Mouse (Mus musculus): ENCODE measurements around the gene Tk1. TPM values are rescaled to one million over a fixed set of nuclear protein-coding genes. Genes with fewer than 3 reads are reported as not detected.

Tk1 gene
- polyA plus RNA-seq, 1 experiment from 2014 or later, result 12.4 TPM

- H3K9ac ChIP-seq (replicated peaks; ENCODE audit: low read depth), result no peak overlapping the region
- no peak overlapping the region for H3K27ac ChIP-seq (ENCODE audit: low read length)
- no peak overlapping the region for H3K4me2 ChIP-seq (replicated peaks; ENCODE audit: low read depth, low read length)
- no peaks in the 10 kb centered on the region for H3K9me3 ChIP-seq (ENCODE audit: low read length)
- DNase-seq (ENCODE audit: low spot score) (no peak), ATAC-seq (no peak)
- no peak overlapping the region for H3K4me3 ChIP-seq (ENCODE audit: low read depth, low read length)
- H3K36me3 ChIP-seq (ENCODE audit: insufficient read depth, low read length), result no peaks in the 10 kb centered on the region
- H3K4me1 ChIP-seq (ENCODE audit: insufficient read depth, low read depth, low read length), result peaks cover 10% of the 10 kb centered on the region; the same call in 1 of the 2 replicates
- H3K27me3 ChIP-seq (replicated peaks; ENCODE audit: insufficient read depth, low read length), result no peaks in the 10 kb centered on the region
- TF ChIP-seq CTCF (IDR thresholded peaks at IDR 0.05), result no peak
- 68% methylated on average over 5 of the region's 5 CpGs for WGBS
Observed at GRCm38 (mm10) chr11:117871376-117871775, 45.5 kb upstream of the Tk1 start.

DNA sequence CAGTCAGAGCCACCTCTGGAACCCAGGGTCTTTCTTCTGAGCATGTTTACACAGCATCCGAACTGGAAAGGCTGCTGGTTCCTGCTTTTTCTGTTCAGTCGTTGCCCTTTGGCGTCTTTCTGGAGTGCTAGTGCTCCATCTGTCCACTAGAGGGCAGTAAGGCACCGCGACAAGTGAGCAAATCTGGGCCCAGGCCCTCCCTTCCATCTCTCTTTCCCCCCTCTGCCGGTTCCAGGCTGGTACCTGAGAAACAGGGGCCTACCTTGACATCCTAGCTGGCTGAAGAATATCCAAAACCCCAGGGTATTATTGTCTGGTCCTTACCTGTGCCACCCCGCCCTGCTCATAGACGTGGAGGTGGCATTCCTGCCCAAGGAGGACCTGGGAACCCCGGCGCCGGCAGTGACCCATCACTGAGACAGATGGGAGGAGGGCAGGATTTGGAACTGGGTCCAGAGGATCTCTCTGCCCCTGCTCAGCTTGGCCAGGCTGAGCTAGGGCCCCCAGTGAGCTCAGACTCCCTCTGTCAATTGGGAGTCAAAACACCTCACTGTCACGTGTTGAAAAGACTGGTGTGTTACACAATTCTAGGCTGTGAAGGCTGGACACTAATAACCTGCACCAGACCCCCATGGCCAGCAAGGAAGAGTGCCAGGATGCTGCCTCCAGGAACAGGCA lies 44.9 kb upstream of the Tk1 start:
- Histone ChIP-seq H3K4me3 (ENCODE audit: low read depth, low read length) (no peak overlapping the region), H3K36me3 (ENCODE audit: insufficient read depth, low read length) (no peaks in the 10 kb centered on the region), H3K9me3 (ENCODE audit: low read length) (no peaks in the 10 kb centered on the region), H3K9ac (replicated peaks; ENCODE audit: low read depth) (no peak overlapping the region), H3K27ac (ENCODE audit: low read length) (no peak overlapping the region), H3K27me3 (replicated peaks; ENCODE audit: insufficient read depth, low read length) (no peaks in the 10 kb centered on the region), H3K4me2 (replicated peaks; ENCODE audit: low read depth, low read length) (no peak overlapping the region), H3K4me1 (ENCODE audit: insufficient read depth, low read depth, low read length) (peaks cover 10% of the 10 kb centered on the region; the same call in 1 of the 2 replicates)
- DNase-seq (ENCODE audit: low spot score) (peak; percentile 88), ATAC-seq (peak; percentile 36)
- WGBS, result 42% methylated on average over 12 of the region's 12 CpGs
- no peak for TF ChIP-seq EP300 (IDR thresholded peaks at IDR 0.05)
- TF ChIP-seq CTCF (IDR thresholded peaks at IDR 0.05), result peak; percentile 97

- H3K27ac ChIP-seq (ENCODE audit: low read length), result no peak overlapping the region
- no peak overlapping the region for H3K9ac ChIP-seq (replicated peaks; ENCODE audit: low read depth)
- no peak overlapping the region for H3K4me3 ChIP-seq (ENCODE audit: low read depth, low read length)
- 32% methylated on average over 6 of the region's 6 CpGs for WGBS
- TF ChIP-seq CTCF (IDR thresholded peaks at IDR 0.05) (no peak), EP300 (IDR thresholded peaks at IDR 0.05) (no peak)
- no peaks in the 10 kb centered on the region for H3K9me3 ChIP-seq (ENCODE audit: low read length)
- no peaks in the 10 kb centered on the region for H3K27me3 ChIP-seq (replicated peaks; ENCODE audit: insufficient read depth, low read length)
- no peak for ATAC-seq
- no peaks in the 10 kb centered on the region for H3K36me3 ChIP-seq (ENCODE audit: insufficient read depth, low read length)
- no peak for DNase-seq (ENCODE audit: low spot score)
- no peak overlapping the region for H3K4me2 ChIP-seq (replicated peaks; ENCODE audit: low read depth, low read length)
- no peaks in the 10 kb centered on the region for H3K4me1 ChIP-seq (ENCODE audit: insufficient read depth, low read depth, low read length)
Observed at GRCm38 (mm10) chr11:117865988-117866387, 40.1 kb upstream of the Tk1 start.

DNA sequence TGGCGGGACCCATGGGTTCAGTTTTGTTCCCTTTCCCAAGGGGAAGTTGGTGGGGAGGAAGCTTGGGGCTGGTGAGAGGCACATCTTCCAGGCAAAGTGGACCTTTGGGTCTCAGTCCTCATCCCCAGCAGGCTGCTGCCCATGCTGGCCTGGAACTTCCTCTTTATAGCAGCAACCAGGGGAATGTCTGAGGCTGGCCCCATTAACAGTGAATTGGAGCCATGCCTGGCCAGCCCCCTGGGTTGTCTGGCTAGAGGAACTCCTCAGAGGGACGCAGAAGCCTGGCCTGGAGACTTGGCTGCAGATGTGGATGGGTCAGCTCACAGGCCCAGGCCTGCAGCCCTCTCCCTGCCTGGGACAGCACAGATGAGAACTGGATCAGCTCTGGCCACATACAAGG lies 38.9 kb upstream of the Tk1 start:
- TF ChIP-seq CTCF (IDR thresholded peaks at IDR 0.05) (no peak), EP300 (IDR thresholded peaks at IDR 0.05) (no peak)
- Histone ChIP-seq H3K9me3 (ENCODE audit: low read length) (no peaks in the 10 kb centered on the region), H3K27me3 (replicated peaks; ENCODE audit: insufficient read depth, low read length) (no peaks in the 10 kb centered on the region), H3K4me1 (ENCODE audit: insufficient read depth, low read depth, low read length) (no peaks in the 10 kb centered on the region), H3K4me2 (replicated peaks; ENCODE audit: low read depth, low read length) (no peak overlapping the region), H3K9ac (replicated peaks; ENCODE audit: low read depth) (no peak overlapping the region), H3K36me3 (ENCODE audit: insufficient read depth, low read length) (no peaks in the 10 kb centered on the region), H3K4me3 (ENCODE audit: low read depth, low read length) (no peak overlapping the region), H3K27ac (ENCODE audit: low read length) (no peak overlapping the region)
- 60% methylated on average over 2 of the region's 2 CpGs for WGBS
- ATAC-seq (no peak), DNase-seq (ENCODE audit: low spot score) (no peak)

DNA sequence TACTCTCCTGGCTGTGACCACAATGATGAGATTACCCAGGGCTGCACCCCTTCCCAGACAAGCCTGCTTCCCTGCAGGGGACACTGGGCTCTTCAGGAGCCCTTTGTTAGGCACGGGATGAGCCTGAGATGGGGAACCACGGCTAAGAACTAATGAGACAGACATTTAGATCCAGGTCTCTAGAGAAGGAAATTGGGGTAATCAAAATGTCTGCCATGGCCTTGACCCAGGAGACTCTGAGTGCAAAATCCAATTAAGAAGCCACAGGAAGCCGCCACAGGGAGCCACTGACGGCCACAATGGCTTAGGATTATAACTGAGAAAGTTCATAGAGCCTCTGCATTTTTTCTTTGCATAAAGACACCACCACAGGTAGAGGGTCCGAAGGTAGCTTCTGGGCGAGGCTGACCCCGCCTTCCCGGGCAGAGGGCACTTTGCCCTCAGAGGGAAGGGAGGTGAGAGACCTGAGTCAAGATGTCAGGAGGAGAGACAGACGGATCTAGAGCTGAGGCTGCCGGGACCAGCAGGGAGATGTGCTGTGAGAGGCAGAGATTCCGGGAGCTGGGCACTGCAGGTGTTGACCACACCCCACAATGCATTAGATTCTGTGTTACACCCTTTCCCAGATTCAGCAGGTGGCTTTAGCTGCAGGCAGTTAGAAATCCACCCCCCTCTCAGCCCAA lies 37.4 kb upstream of the Tk1 start:
- H3K9me3 ChIP-seq (ENCODE audit: low read length), result no peaks in the 10 kb centered on the region
- H3K4me2 ChIP-seq (replicated peaks; ENCODE audit: low read depth, low read length), result no peak overlapping the region
- no peak overlapping the region for H3K27ac ChIP-seq (ENCODE audit: low read length)
- H3K4me3 ChIP-seq (ENCODE audit: low read depth, low read length), result no peak overlapping the region
- H3K36me3 ChIP-seq (ENCODE audit: insufficient read depth, low read length), result no peaks in the 10 kb centered on the region
- ATAC-seq (no peak), DNase-seq (ENCODE audit: low spot score) (no peak)
- H3K27me3 ChIP-seq (replicated peaks; ENCODE audit: insufficient read depth, low read length), result no peaks in the 10 kb centered on the region
- TF ChIP-seq CTCF (IDR thresholded peaks at IDR 0.05) (no peak), EP300 (IDR thresholded peaks at IDR 0.05) (no peak)
- H3K4me1 ChIP-seq (ENCODE audit: insufficient read depth, low read depth, low read length), result no peaks in the 10 kb centered on the region
- H3K9ac ChIP-seq (replicated peaks; ENCODE audit: low read depth), result no peak overlapping the region
- WGBS, result 42% methylated on average over 11 of the region's 11 CpGs

GRCm38 (mm10) chr11:117860601-117861000 lies 34.7 kb upstream of the Tk1 start, which contains the start of gene Tmem235:
Gene Tmem235 (plus strand): TSS chr11:117860752.
- TF ChIP-seq EP300 (IDR thresholded peaks at IDR 0.05) (no peak), CTCF (IDR thresholded peaks at IDR 0.05) (no peak)
- Histone ChIP-seq H3K9ac (replicated peaks; ENCODE audit: low read depth) (no peak within 1 kb of the TSS), H3K27me3 (replicated peaks; ENCODE audit: insufficient read depth, low read length) (no peaks in the 10 kb centered on the region), H3K9me3 (ENCODE audit: low read length) (no peaks in the 10 kb centered on the region), H3K4me3 (ENCODE audit: low read depth, low read length) (no peak within 1 kb of the TSS), H3K27ac (ENCODE audit: low read length) (no peak within 1 kb of the TSS), H3K4me2 (replicated peaks; ENCODE audit: low read depth, low read length) (no peak within 1 kb of the TSS), H3K4me1 (ENCODE audit: insufficient read depth, low read depth, low read length) (no peaks in the 10 kb centered on the region), H3K36me3 (ENCODE audit: insufficient read depth, low read length) (no peaks in the 10 kb centered on the region)
- DNase-seq (ENCODE audit: low spot score) (no peak), ATAC-seq (no peak)
- 3% methylated on average over 21 of the region's 23 CpGs for WGBS

All from lung, postnatal 0 days (tissue).